Mouse (Mus musculus): ENCODE results near the gene Rab37. TPM values are rescaled to one million over a fixed set of nuclear protein-coding genes. Genes with fewer than 3 reads are reported as not detected.

The Rab37 gene
- polyA plus RNA-seq (2014; fragmentation: Nextera tagmentation; extraction: Ambion mirVana), result 0.61 and 0.69 TPM in 2 replicates

DNA sequence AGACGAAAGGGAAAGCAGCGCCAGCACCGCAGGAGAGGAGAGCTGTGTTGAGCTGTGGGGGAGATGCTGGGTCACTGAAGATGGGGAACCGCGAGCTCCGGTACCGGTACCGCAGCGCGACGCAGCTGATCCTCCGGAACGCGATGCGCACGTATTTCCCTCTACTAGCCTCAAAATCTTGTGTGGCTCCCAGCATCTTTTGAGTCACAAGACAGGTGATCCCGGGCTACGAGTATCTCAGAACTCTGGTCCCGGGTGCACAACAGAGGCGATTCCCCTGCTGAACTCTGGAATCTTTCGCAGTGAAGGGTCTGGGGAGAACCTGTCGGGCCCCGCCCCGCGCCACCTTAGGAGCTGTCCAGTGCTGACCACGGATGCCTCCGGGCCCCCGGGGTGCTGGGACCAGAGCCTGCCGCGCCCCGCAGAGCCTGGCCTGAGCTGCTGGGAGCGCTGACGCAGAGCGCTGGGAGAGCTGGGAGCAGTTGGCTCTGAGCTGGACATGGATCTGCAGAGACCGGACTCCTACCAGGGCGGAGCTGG, at the start of gene Rab37:
TSS of gene Rab37 (plus strand) at position 70 of the 540 bp plus-strand sequence.
- Histone ChIP-seq H3K4me3 (ENCODE audit: low read depth, low read length) (peak within 1 kb of the TSS; percentile 25), H3K4me2 (peak within 1 kb of the TSS; percentile 61), H3K27me3 (ENCODE audit: control insufficient read depth, insufficient read depth, low read length) (peaks cover 9% of the 10 kb centered on the region), H3K4me1 (ENCODE audit: control insufficient read depth, insufficient read depth, low read length) (peaks cover 8% of the 10 kb centered on the region), H3K9me3 (ENCODE audit: control insufficient read depth, low read length) (no peaks in the 10 kb centered on the region), H3K9ac (ENCODE audit: low read length) (peak within 1 kb of the TSS; percentile 36; the same call in 1 of the 2 replicates), H3K36me3 (ENCODE audit: control insufficient read depth, insufficient read depth, low read length) (no peaks in the 10 kb centered on the region), H3K27ac (ENCODE audit: low read depth, low read length) (no peak within 1 kb of the TSS)
- no peak for ATAC-seq (ENCODE audit: low FRiP score)
- peak; percentile 88 for DNase-seq (ENCODE audit: low spot score, missing footprints)
- 3% methylated on average over 36 of the region's 36 CpGs for WGBS

GRCm38 (mm10) chr11:115048259-115048658, 43.0 kb upstream of the Rab37 start, which contains the start of gene Cd300ld3:
Cd300ld3 (minus strand) TSS chr11:115048409.
- WGBS, result 87% methylated on average over 2 of the region's 2 CpGs
- ATAC-seq (ENCODE audit: low FRiP score) (no peak), DNase-seq (ENCODE audit: low spot score, missing footprints) (no peak)
- no peak within 1 kb of the TSS for H3K4me3 ChIP-seq (ENCODE audit: low read depth, low read length)
- H3K36me3 ChIP-seq (ENCODE audit: control insufficient read depth, insufficient read depth, low read length), result no peaks in the 10 kb centered on the region
- no peaks in the 10 kb centered on the region for H3K4me1 ChIP-seq (ENCODE audit: control insufficient read depth, insufficient read depth, low read length)
- H3K4me2 ChIP-seq, result no peak within 1 kb of the TSS
- no peaks in the 10 kb centered on the region for H3K9me3 ChIP-seq (ENCODE audit: control insufficient read depth, low read length)
- H3K9ac ChIP-seq (ENCODE audit: low read length), result no peak within 1 kb of the TSS
- H3K27ac ChIP-seq (ENCODE audit: low read depth, low read length), result no peak within 1 kb of the TSS
- H3K27me3 ChIP-seq (ENCODE audit: control insufficient read depth, insufficient read depth, low read length), result no peaks in the 10 kb centered on the region

- no peak for ATAC-seq (ENCODE audit: low FRiP score)
- Histone ChIP-seq H3K9me3 (ENCODE audit: control insufficient read depth, low read length) (no peaks in the 10 kb centered on the region), H3K27me3 (ENCODE audit: control insufficient read depth, insufficient read depth, low read length) (no peaks in the 10 kb centered on the region), H3K4me1 (ENCODE audit: control insufficient read depth, insufficient read depth, low read length) (no peaks in the 10 kb centered on the region), H3K9ac (ENCODE audit: low read length) (no peak overlapping the region), H3K4me3 (ENCODE audit: low read depth, low read length) (no peak overlapping the region), H3K4me2 (no peak overlapping the region), H3K36me3 (ENCODE audit: control insufficient read depth, insufficient read depth, low read length) (no peaks in the 10 kb centered on the region), H3K27ac (ENCODE audit: low read depth, low read length) (no peak overlapping the region)
- 51% methylated on average over 3 of the region's 3 CpGs for WGBS
- no peak for DNase-seq (ENCODE audit: low spot score, missing footprints)
Measured at GRCm38 (mm10) chr11:115049282-115049895, 41.8 kb upstream of the Rab37 start.

DNA sequence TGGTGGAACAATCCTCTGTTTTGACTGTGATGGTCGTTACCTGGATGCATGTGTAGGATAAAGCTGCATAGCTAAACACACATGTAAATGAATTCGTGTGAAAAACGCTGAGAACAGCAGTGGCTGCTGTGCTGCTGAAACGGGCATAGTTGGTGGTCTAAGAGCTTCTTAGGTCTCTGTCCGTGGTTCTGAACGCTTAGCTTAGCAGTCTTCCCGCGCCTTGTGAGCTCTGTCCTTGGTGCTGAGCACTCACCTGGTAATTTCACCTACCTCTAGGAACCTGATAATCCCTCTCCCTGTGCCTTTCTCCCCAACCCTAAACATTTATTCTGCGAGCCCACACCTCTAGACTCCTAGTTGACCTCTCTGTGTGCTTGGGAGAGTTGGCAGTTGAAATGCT, 39.0 kb upstream of the Rab37 start:
- Histone ChIP-seq H3K4me2 (no peak overlapping the region), H3K9ac (ENCODE audit: low read length) (no peak overlapping the region), H3K4me1 (ENCODE audit: control insufficient read depth, insufficient read depth, low read length) (no peaks in the 10 kb centered on the region), H3K4me3 (ENCODE audit: low read depth, low read length) (no peak overlapping the region), H3K9me3 (ENCODE audit: control insufficient read depth, low read length) (no peaks in the 10 kb centered on the region), H3K36me3 (ENCODE audit: control insufficient read depth, insufficient read depth, low read length) (no peaks in the 10 kb centered on the region), H3K27me3 (ENCODE audit: control insufficient read depth, insufficient read depth, low read length) (no peaks in the 10 kb centered on the region), H3K27ac (ENCODE audit: low read depth, low read length) (no peak overlapping the region)
- WGBS, result 5% methylated on average over 9 of the region's 9 CpGs
- DNase-seq (ENCODE audit: low spot score, missing footprints) (no peak), ATAC-seq (ENCODE audit: low FRiP score) (no peak)

GRCm38 (mm10) chr11:115052991-115053390, 38.2 kb upstream of the Rab37 start:
- ATAC-seq (ENCODE audit: low FRiP score), result no peak
- no peak overlapping the region for H3K4me2 ChIP-seq
- no peaks in the 10 kb centered on the region for H3K4me1 ChIP-seq (ENCODE audit: control insufficient read depth, insufficient read depth, low read length)
- no peaks in the 10 kb centered on the region for H3K9me3 ChIP-seq (ENCODE audit: control insufficient read depth, low read length)
- H3K27me3 ChIP-seq (ENCODE audit: control insufficient read depth, insufficient read depth, low read length), result no peaks in the 10 kb centered on the region
- WGBS, result 91% methylated on average over 1 of the region's 1 CpGs
- no peak for DNase-seq (ENCODE audit: low spot score, missing footprints)
- no peak overlapping the region for H3K4me3 ChIP-seq (ENCODE audit: low read depth, low read length)
- no peak overlapping the region for H3K27ac ChIP-seq (ENCODE audit: low read depth, low read length)
- no peak overlapping the region for H3K9ac ChIP-seq (ENCODE audit: low read length)
- no peaks in the 10 kb centered on the region for H3K36me3 ChIP-seq (ENCODE audit: control insufficient read depth, insufficient read depth, low read length)

DNA sequence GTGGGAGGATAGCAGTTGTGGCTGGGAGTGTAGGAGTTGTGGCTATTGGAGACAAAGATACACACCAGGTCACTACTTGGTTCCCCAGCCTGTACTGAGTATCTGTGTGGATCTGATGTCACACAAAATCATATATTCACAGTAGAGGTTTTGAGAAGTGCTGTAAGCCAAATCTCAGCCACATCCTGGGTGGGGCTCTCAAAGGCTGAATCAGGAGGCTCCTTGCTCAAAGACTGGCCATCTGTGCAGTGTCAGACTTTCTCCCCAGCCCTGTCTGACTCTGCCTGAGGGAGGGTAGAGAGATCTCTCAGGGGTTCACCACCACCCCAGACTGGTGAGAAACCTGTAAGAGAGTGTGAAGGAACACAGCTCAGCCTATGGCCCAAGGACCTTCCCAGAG, 36.7 kb upstream of the Rab37 start:
- H3K4me3 ChIP-seq (ENCODE audit: low read depth, low read length), result no peak overlapping the region
- no peaks in the 10 kb centered on the region for H3K9me3 ChIP-seq (ENCODE audit: control insufficient read depth, low read length)
- DNase-seq (ENCODE audit: low spot score, missing footprints) (no peak), ATAC-seq (ENCODE audit: low FRiP score) (no peak)
- no peak overlapping the region for H3K4me2 ChIP-seq
- H3K27ac ChIP-seq (ENCODE audit: low read depth, low read length), result no peak overlapping the region
- H3K9ac ChIP-seq (ENCODE audit: low read length), result no peak overlapping the region
- H3K36me3 ChIP-seq (ENCODE audit: control insufficient read depth, insufficient read depth, low read length), result no peaks in the 10 kb centered on the region
- no peaks in the 10 kb centered on the region for H3K4me1 ChIP-seq (ENCODE audit: control insufficient read depth, insufficient read depth, low read length)
- no peaks in the 10 kb centered on the region for H3K27me3 ChIP-seq (ENCODE audit: control insufficient read depth, insufficient read depth, low read length)

DNA sequence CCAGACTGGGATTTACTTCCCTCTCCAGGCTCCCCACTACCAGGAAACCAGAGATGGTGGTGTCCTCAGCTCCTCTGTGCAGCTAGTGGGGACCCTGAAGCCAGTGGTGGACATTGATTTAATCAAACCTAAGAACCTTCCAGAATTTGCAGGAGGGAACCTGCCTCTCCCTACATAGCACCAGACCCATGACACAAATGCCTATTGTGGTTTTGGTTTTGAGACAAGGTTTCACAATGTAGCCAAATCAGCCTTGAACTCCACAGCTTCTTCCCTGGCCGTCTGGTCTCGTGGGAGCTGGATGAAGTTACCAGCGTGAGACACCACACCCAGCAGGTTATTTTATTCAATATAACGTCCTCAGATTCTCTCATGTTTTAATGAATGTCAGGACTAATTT, 32.5 kb upstream of the Rab37 start:
- Histone ChIP-seq H3K4me1 (ENCODE audit: control insufficient read depth, insufficient read depth, low read length) (peaks cover under 1% of the 10 kb centered on the region; the same call in 1 of the 2 replicates), H3K27me3 (ENCODE audit: control insufficient read depth, insufficient read depth, low read length) (no peaks in the 10 kb centered on the region), H3K4me2 (no peak overlapping the region), H3K36me3 (ENCODE audit: control insufficient read depth, insufficient read depth, low read length) (no peaks in the 10 kb centered on the region), H3K9ac (ENCODE audit: low read length) (no peak overlapping the region), H3K27ac (ENCODE audit: low read depth, low read length) (no peak overlapping the region), H3K4me3 (ENCODE audit: low read depth, low read length) (no peak overlapping the region), H3K9me3 (ENCODE audit: control insufficient read depth, low read length) (no peaks in the 10 kb centered on the region)
- ATAC-seq (ENCODE audit: low FRiP score) (no peak), DNase-seq (ENCODE audit: low spot score, missing footprints) (no peak)
- 80% methylated on average over 4 of the region's 4 CpGs for WGBS

DNA sequence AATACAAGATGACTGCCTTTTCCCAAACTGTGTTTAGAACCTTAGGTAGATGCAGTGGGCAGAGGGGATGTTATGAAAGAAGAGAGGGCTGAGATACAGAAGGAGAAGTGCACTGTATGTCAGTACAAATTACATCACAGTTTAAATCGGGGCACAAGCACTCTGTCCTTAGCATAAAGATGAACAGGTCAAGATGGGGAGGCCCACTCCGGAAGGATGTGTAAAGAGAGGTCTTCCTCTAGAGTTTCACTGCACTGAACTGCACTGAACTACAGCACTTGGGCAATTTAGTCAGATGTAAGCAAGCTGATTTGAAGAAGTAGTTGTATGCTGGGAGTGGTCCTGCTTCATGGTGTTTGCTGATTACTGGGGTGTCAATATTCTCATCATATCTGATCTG, 31.4 kb upstream of the Rab37 start:
- H3K4me2 ChIP-seq, result no peak overlapping the region
- 87% methylated on average over 2 of the region's 2 CpGs for WGBS
- no peak overlapping the region for H3K4me3 ChIP-seq (ENCODE audit: low read depth, low read length)
- peaks cover 2% of the 10 kb centered on the region; the same call in 1 of the 2 replicates for H3K4me1 ChIP-seq (ENCODE audit: control insufficient read depth, insufficient read depth, low read length)
- DNase-seq (ENCODE audit: low spot score, missing footprints), result no peak
- no peak overlapping the region for H3K27ac ChIP-seq (ENCODE audit: low read depth, low read length)
- no peak overlapping the region for H3K9ac ChIP-seq (ENCODE audit: low read length)
- H3K9me3 ChIP-seq (ENCODE audit: control insufficient read depth, low read length), result no peaks in the 10 kb centered on the region
- H3K27me3 ChIP-seq (ENCODE audit: control insufficient read depth, insufficient read depth, low read length), result no peaks in the 10 kb centered on the region
- H3K36me3 ChIP-seq (ENCODE audit: control insufficient read depth, insufficient read depth, low read length), result no peaks in the 10 kb centered on the region
- ATAC-seq (ENCODE audit: low FRiP score), result no peak

GRCm38 (mm10) chr11:115062077-115062476, 29.2 kb upstream of the Rab37 start, which contains the start of gene Cd300e:
Cd300e (minus strand) TSS chr11:115062177.
- ATAC-seq (ENCODE audit: low FRiP score) (no peak), DNase-seq (ENCODE audit: low spot score, missing footprints) (no peak)
- no peaks in the 10 kb centered on the region for H3K36me3 ChIP-seq (ENCODE audit: control insufficient read depth, insufficient read depth, low read length)
- H3K4me2 ChIP-seq, result no peak within 1 kb of the TSS
- peaks cover 2% of the 10 kb centered on the region; the same call in 1 of the 2 replicates for H3K4me1 ChIP-seq (ENCODE audit: control insufficient read depth, insufficient read depth, low read length)
- H3K4me3 ChIP-seq (ENCODE audit: low read depth, low read length), result no peak within 1 kb of the TSS
- 44% methylated on average over 5 of the region's 5 CpGs for WGBS
- H3K27ac ChIP-seq (ENCODE audit: low read depth, low read length), result no peak within 1 kb of the TSS
- H3K9ac ChIP-seq (ENCODE audit: low read length), result no peak within 1 kb of the TSS
- no peaks in the 10 kb centered on the region for H3K9me3 ChIP-seq (ENCODE audit: control insufficient read depth, low read length)
- H3K27me3 ChIP-seq (ENCODE audit: control insufficient read depth, insufficient read depth, low read length), result no peaks in the 10 kb centered on the region

All from midbrain, embryonic 11.5 days (tissue).